Mouse (Mus musculus) cortical plate, adult 2 months (tissue): Measurements from ENCODE around the gene Hspa4.
"Not testable (repeated sequence)": the region's sequence is repeated elsewhere in the genome, so short reads cannot be mapped to it uniquely, and the experiment has no call there.

Source experiments
- CTCF ChIP-seq: fragments of 200-500 bp; IDR thresholded peaks from 2 replicates; pipeline ENCODE4 v1.5.1; 2011; ENCODE audit warnings: mild to moderate bottlenecking, control low read depth, low read length; ENCODE audit not compliant: insufficient read depth; ENCODE audit errors: extremely low read depth
- POLR2A ChIP-seq: fragments of 200-500 bp; IDR thresholded peaks from 2 replicates; pipeline ENCODE4 v1.6.1; 2011; ENCODE audit warnings: mild to moderate bottlenecking, low read length, control low read depth; ENCODE audit not compliant: insufficient read depth; ENCODE audit errors: extremely low read depth

GRCm38 (mm10) chr11:53318568-53318967, 18.3 kb upstream of the Hspa4 start:
- TF ChIP-seq CTCF, POLR2A: not testable (repeated sequence)
